Mouse (Mus musculus): ENCODE results near the gene Peg10.

Peg10 gene

DNA sequence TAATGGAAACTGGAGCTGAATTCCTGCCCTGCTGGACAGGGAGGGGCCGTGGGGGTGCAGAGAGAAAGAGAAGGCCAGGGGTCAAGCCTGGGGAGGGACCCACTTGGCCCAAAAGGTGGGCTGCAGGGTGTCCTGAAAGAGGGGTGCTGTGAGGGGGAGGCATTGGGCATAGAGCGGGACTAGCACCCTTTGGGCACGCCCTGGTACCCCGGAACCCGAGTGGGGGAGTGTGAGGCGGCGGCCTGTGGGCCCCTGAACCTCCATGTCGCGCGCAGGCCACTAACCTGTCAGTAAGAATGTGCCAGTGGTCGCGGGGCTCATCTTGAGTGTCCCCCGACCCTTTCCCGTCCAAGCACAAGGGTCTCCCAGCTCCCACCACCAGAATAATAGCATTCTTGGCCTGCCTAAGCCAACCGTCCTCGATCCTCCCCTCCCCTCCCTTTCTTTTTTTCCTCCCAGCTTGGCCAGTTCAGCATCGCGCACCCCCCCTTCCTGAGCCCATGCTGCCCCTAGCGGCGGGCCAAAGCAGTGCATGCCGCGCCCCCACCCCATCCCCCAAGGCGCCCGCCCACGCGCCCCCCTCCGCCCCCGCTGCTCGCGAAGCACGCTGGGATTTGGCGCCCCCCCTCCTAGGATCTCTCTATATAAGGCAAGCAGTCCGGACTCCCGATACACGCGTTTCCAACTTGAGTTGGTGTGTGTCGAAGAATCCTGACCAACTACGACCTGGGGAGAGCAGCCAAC, at the start of gene Peg10, which contains the start of gene Sgce:
TSS of gene Peg10 (plus strand) at position 611 of the 744 bp plus-strand sequence.
TSS of gene Sgce (minus strand) at position 512 of the 744 bp plus-strand sequence.
- DNase-seq (ENCODE audit: low spot score): peak; percentile 83

DNA sequence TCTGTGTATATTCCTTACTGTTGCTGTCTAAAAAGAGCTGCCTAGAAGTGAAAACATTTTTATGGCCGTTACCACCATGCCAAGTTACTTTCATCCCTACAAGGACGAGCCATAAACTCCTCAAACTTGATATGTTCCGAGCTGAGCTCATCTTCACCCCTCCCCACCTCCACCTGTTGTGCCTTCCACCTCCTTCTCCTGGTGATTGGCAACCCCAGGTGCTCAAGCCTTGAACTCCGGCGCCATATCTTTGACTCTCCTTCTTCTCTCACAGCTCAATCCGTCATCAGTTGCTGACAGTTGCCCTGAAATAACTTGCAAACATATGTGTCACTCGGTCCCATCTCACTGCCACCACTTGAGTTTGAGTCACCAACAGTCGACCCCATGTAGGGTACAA, 45.5 kb upstream of the Peg10 start:
- DNase-seq (ENCODE audit: low spot score): no peak

DNA sequence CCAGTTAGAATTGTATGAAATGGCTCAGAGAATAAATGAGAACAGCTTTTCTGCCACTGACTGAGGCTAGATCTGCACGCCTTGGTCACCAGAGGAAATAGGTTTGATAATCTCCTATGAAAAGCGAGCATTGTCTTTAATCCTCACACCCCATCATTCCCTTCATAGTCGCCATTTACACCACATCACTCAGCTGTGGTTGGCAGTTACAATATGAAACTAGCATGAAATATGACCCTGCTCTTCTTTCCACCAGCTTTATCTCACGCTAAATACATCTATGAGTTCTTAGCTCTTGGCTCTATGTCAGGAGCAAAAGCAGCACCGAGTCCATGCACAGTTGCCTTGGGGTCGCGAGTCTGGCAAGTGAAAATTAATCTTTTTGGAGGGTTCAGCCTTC, 43.2 kb upstream of the Peg10 start:
- DNase-seq (ENCODE audit: low spot score): no peak

DNA sequence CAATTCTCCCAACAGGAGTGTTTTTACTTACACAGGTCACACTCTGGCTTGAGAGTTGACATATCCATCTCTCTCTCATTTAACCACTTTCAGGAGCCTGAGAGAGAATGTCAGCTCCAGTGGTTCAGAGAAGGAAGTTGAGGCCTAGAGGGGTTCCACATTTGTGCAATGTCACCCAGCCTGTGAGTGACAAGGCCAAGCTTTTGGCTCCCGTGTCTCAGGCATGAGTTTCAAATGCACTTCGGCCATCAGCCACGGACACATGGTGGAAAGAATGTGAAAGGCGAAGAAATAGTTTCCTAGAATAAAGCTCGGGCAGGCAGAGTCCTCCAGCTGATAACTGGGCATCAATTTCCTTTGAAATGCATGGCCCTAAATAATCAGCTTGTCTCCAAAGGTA, 40.7 kb upstream of the Peg10 start:
- DNase-seq (ENCODE audit: low spot score): no peak

DNA sequence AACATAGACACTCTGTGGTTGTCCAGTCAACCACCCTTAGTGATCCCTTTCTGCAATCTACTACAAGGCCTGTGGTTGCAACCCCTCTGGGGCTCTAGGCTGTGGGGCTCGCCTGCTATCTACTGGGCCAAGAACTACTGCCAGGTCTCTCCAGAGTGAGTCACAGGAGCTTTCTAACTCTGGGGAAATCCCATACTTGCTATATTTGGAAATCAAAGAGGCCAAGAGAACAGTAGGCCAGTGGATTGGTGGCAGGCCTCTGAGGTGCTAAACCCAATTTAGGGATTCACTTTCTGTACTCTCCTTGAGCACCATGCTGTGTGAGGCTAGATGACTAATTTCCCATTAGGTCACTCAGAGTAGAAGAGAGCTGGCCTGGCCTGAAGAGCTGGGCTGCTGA, 38.1 kb upstream of the Peg10 start:
- DNase-seq (ENCODE audit: low spot score): peak; percentile 34

DNA sequence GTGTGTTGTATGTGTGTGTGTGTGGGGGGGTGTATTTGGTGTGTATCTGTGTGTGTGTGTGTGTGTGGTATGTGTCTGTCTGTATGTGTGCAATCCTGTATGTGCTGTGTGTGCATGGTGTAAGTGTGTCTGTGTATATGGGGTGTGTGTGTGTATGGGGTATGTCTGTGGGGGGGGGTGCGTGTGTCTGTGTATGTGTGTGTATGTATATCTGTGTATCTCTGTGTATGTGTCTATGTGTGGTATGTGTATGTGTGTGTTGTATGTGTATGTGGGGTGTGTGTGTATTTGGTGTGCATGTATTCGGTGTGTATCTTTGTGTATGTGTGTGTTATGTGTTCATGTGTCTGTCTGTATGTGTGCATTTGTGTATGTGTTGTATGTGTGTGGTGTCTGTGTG, 30.9 kb upstream of the Peg10 start:
- DNase-seq (ENCODE audit: low spot score): no peak

DNA sequence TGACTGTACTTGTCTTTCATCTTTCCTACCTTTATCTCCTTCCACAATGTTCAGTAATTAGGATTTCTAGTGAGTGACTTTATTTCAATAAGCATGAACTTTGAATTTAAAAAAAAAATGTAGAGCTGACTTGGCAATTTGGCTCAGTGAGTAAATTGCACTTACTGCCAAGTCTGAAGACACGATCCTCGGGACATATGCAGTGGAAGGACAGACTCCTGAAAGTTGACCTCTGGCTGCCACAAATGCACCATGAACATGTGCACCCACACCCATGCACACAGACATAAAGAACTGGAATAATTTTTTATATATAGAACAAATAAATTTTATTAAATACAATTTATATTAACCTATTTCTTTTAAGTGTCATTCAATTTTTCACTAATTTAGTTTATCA, 29.8 kb upstream of the Peg10 start:
- no peak for DNase-seq (ENCODE audit: low spot score)

DNA sequence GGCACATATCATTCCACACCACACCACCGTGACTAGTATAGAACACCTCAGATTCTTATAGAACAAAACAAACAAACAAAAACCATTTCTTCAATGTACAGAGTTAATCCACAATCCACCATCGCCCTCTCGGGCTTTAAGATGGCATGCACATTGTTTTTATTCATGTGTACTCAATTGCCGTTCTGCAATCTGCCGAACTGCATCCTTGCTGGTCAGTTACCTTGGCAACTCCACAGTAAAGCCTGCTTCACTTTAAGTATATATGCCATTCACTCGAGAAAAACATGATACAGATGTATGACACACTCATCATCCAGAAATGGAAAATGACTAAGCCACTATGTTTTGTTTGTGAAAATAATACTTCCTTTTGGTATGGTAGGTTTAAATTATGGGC, 25.0 kb upstream of the Peg10 start:
- no peak for DNase-seq (ENCODE audit: low spot score)

DNA sequence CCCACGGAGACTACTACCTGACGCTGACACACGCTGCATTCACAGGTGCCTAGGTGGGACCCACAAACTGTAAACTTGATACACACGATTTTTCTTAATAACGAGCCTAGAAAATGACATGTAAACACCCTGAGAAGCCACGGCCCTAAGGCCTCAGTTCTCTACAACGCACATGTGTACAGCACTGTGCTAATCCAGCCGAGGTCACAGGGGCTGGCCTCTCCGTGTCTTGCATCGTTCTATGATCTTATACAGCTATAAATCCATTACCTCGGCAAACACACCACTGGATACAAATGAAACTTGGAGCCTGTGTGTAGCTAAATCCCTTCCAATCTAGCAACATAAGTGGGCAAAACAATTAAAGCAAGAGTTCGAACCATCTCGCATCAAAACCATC, 24.4 kb upstream of the Peg10 start:
- DNase-seq (ENCODE audit: low spot score): no peak

DNA sequence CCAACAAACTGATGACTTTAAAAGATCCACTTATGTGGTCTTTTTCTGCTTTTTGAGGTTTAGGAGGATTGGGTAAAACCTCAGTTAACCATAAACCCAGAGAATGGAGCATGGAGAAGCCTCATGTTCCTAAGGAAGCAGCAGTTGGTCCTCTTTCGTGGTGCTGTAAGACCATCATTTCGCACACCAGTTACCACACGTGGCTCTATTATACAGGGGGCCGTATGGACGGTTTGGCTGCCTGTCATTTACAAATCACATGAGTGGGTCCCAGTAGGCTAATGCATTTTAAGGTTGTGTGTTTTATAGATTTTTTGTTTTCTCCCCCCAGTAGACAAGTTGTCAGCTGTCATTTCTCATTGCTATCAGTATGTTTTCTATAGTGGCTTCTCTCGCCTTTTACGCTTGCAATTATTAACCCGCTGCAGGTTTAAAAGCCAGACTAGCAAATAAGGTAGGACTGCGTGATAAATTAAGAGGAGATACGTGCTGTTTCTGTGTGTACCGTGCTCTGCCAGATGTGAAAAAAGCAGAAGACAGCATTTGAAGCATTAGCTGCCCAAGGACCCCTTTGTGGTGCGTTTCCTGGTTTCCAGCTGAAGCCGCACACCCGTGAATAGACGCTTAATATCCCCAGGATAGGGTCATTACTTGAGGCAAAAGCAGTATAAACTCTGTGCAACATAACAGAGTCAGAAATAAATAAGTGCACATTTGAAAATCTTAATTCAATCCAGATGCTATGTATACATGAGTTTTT, 22.9 kb upstream of the Peg10 start:
- no peak for DNase-seq (ENCODE audit: low spot score)

DNA sequence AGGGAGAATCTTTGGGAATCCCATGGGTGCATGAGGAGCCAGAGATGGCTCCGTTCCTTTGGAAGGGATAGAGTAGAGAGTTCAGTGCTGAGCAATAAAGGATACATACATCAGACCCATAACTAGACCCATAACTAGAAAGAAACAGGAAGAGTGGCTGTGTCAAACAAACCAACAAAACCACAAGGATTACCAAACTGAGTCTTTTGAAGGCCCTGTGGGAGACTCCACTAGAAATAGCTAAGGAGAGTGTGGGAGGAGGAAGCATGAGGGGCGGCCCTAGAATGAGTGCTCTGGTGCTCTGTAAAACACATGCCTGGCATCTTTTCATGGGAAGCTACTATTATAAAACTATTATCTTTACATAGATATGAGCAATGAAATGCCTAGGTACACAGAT, 18.8 kb upstream of the Peg10 start:
- DNase-seq (ENCODE audit: low spot score): no peak

DNA sequence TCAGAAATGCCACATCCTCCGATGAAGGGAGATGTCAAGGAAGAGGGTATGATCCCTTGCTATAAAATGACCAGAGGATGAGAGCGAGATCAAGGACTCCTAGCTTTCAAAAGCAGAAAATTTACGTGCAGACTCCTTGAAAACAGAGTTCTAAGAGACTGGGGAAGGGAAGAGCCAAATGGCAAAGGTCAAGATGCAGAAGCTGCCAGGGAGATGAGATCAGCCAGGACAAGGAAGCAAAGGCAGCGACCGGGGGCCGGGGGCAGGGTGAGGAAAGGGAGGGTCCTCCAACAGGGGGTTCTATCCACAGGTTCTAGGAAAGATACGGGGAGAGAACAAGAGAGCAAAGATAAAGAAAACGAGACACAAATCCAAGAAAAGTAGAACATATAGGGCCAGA, 15.4 kb upstream of the Peg10 start:
- no peak for DNase-seq (ENCODE audit: low spot score)

DNA sequence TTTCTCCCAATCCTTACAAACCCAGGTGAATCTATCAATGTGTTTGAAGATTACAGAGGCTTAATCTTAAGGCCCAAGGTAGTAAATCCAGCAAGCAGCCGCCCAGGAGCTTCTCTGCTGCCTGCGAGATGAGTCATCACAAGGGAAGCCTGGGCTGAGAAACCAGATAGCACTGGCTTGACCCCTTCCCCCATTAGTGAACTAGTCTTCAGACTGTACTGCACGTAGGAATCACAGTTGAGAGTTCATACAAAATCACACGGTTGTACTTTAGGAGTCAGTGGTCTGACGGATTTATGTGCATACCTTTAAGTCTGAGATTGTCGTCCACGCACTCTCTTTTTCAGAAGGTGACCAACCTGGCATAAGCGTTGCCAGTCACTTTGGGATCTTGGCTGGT, 13.9 kb upstream of the Peg10 start:
- peak; percentile 53 for DNase-seq (ENCODE audit: low spot score)

DNA sequence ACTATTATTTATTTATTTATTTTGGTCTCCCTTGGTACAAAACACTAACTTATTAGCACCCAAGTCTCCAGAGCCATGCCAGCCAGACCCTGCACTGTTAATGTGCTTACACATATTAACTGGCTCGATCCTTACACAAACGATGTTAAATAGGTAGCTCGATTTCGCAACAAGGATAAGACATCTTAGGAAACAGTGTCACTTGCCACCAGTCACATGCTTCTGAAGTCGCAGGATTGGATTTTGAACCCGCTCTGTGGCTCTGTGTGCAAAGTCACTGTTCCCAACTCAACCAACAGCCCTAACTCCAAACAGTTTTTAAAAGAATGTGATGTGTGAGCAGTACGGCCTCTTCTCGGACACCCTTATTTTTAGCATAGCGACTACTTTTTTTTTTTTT, 10.7 kb upstream of the Peg10 start:
- no peak for DNase-seq (ENCODE audit: low spot score)

DNA sequence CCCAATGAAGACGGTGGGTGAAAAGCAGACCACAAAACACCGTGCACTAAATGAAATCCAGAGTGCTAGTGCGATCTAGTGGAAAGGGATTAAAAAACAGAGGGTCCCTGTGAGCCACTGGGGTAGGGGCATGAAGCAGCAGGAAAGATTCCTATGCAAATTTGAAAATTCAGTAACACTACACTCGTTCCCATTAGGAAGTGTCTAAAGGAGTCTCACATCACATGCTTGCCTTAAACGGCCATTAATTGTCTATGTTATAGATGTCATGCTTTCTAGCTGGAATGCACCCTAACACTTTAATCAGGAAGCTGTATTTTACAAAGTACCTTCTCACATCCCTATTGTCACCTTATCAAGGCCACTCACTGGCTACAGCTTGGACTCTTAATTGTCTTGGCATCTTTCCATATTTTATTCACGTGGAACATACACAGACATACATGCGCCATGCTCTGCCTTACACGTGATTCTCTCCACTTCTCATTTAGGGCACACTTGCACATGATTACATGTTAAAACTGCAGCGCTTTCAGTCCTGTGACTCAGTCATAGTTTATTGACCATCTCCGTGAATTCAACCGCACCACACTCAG, 9.0 kb upstream of the Peg10 start:
- DNase-seq (ENCODE audit: low spot score): no peak

DNA sequence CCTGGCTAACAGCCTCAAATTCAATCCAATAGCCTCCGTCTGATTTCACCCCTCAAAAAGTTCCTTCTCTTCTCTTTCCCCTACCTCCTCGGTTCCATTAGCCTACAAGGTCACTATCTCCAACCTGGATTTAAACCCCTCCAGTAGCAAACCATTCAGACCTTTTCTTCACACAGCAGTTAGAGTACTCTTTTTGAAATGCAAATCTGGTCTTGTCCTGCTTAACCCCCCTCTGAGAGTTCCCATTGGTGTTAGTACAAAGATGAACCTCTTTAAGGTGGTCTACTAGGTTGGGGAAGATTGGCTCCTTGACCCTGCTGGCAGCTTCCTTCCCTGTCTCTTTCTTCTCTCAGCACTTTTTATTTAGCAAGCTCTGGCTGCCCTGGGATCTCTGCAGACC, 8.4 kb upstream of the Peg10 start:
- no peak for DNase-seq (ENCODE audit: low spot score)

DNA sequence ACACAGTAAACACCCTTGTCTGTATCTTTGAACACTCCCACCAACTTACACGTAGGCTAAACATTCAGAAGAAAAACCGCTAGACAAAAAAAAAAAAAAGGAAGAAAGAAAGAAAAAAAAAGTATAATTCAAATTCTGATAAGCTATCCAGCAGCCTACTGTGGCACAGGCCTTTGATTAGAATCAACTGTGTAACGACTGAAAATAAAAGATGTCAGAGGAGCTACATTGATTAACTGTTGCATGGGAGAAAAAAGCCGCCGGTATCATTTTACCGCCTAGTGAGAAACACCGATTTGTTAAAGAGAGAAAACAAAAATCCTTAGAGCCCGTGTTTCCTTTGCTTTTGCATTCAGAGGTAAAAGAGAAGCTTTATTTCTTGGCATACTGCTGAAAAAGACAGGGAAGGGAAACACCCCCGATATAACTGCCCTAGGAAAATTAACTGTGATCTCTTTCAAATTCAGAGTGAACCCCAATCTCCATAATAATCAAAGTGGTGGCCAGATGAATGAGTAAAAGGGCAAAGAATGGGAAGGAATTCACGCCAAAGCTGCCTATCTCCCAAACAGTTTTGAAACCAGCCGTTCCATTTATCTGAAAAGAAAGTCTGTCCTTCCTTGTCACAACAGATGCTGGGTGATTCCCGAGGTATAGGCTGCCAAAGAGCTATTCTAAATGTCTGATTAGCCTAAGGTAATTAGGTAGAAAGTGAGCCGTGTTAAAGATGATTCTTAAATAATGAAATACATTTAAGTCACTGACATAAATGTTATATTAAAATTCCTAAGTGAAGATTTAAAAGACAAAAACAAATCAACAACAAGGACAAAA, 7.4 kb upstream of the Peg10 start:
- no peak for DNase-seq (ENCODE audit: low spot score)

DNA sequence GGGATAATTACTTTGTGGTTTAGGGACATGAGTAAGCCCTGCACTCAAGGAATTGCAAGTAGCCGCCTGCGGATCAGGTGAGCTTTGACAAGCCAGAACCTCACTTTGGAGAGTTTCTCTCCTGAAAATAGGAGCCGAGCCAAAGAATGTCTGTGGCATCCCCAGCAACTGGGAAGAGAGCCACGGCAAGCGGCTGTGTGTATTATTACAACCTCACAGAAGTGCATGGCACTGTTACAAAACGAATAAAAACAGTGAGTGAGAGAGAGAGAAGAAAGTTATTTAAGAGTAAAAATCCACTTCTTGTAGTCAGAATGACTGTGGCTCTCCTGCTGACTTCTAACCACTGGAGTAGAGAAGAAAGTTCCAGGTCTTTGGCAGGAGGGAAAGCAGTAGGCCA, 6.6 kb upstream of the Peg10 start:
- peak; percentile 34 for DNase-seq (ENCODE audit: low spot score)

DNA sequence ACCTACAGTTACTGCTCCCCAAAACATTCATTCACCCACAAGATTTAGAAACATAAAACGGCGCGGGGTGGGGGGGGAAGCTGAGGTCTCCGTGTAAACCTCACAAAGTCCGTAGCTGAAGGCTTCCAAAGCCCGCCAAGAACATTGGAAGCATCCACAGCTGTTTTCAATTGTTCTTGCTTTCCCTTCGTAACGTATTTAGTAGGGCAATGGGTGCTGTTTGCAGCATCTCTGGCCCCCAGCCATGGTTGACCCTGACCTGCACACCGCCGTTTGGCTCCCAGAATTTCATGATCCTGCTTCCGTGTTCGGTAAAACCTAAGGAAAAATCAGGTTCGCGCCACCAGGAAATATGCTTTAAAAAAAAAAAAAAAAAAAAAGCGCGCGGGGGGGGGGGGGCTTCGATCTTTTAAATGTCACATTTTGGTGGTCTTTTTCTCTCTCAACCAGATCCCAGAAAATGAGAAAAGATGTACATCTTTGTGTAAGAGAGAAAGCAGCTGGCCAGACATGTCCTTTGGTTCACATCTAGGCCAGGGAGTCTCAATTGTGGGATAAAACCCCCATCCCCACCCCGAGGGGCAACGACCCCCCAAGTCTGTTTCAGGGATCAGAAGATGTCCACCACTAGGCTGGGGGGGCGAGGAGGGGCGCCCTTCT, 940 bp upstream of the Peg10 start:
- peak; percentile 36 for DNase-seq (ENCODE audit: low spot score)

DNA sequence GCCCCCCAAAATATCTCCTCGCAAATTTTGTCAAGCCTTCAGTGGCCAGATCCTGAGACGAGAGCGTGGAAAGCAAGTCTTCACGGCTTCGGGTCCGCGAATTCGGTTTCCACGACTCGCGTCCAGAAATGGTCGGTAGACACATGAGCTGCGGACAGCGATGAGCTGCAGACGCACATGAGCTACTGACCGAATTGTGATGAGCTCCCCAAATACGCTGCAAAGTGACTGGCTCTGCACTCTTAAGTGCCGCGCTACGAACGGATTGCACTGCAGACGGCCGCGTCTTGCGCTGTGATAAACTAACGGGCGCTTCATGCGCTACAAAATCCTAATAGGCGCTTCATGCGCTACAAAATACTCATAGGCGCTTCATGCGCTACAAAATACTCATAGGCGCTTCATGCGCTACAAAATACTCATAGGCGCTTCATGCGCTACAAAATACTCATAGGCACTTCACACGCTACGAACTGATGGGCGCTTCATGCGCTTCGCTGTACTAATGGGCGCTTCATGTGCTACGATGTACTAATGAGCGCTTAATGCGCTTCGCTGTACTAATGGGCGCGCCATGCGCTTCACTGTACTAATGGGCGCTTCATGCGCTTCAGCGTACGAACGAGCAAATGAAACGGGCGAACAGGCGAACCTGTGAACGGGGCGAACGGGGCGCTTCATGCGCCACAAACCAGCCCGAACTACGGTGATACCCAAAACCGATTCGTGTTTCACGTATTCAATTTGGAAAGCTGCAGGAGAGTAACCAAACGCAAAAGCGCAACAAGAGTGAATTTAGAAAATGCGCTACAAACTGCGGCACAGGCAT, 785 bp downstream of the Peg10 start:
- peak; percentile 83 for DNase-seq (ENCODE audit: low spot score)

DNA sequence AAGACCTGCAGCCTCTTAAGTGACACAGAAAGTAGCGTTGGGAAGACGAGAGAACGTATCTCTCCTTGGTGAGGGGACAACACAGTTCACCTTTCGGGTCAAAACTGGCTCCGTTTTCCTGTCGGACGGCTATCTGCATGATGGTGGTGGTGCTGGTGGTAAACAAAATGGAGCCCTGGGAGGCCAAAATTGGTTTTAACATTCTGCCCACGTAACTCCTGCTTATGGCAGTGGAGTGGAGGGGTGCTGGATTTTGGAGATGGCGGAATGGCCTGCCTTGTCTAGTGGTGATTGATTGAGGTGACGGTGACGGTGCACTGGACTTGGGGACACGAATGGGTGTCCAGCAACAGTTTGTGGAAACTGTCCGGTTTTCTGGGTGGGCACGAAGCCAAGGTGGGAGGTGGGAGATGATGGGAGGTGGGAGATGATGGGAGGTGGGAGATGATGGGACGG, 1.4 kb downstream of the Peg10 start:
- DNase-seq (ENCODE audit: low spot score): no peak
